Mouse (Mus musculus) layer of hippocampus, adult 9-11 months (tissue): ENCODE data around the gene Dpysl5.

Source experiments
- DNase-seq: peaks from one replicate; pipeline ENCODE4 v3.0.0; 2022

The Dpysl5 gene

DNA sequence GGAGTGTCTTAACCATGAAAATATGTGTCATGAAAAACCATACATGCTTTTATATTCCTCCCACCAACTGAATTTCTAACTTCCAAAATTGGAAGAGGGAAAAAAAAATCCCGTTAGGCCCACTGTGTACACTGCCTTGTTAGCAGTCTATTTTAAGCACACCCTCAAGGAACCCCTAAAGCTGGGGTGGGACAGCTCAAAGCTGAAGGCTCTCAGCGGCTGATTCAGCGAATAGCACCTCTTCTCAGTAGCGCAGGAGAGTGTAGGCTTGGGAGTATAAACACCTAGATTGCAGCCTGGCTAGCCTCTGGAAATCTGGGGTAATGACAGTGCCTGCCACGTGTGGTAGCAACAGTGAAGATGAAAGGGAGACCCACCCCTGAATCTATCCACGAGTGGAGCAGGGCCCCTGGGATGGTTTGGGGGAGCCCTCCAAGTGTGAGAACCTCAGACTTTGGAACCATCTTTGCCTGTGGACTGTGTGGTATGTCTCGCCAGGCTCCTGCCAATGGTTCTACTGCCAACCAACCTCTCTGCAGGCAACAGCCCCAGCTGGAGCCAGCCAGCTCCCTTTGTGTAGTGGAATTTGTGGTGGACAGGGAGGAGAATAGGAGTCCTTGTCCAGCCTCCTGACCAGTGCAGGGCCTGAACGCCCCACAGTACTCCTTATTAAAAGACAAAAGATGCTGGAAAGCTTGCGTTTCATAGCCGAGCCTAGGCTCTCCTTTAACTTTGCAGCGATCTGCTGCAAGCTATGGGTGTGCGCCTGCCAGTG, 54.4 kb downstream of the Dpysl5 start:
- DNase-seq = no peak

DNA sequence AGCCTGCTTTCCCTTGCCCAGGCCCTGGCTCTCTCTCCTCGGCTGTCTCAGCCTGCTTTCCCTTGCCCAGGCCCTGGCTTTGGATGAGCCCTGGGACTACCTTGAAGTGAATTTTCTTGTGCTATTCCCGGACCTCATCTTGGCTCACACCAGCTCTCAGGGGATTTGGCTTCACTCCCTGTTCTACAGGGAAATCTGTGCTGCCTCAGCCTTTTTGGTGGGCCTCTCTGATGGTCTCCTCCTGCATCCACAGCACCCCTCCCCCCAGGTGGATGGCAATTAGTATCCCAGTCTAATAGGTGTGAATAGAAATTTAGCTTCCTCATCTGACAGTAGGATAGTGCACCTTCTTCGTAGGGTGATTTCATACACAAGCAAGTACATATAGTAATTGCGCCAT, 56.7 kb downstream of the Dpysl5 start:
- DNase-seq = no peak

DNA sequence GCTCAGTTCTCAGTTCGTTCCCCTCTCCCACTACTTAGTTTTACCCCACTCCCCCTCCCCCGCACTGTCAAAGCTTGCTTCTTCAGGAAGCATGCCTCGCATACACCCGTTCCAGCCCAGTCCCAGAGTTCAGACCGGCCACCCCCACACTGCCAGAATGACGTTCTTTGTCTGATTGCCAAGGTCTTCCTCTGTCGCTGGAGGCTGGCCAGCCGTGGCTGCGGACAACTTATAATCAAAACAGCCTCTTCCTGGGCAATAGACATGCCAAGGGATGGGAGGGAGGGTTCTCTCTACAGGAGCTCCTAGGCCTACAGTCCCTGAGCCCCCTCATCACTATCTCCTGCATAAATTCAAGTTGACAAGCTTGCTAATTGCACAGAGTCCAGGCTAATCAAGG, 57.2 kb downstream of the Dpysl5 start:
- no peak for DNase-seq

DNA sequence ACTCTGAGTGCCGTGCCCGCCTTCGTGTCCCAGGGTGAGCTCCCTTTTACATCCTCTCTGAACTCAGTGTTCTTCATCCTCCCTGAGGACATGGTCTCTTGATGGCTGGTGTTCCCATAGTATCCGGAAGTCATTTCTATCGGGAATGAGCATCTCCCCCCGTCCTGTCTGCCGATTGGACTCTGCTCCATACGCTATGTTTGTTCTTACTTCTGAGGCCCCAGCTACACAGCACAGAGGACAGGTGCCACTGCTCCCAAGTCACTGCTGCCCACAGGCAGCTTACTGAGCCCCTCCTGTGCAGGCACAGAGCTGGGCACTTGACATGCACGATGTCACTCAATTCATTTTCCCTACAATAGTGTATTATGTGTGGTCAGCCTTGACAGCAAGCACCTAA, 57.7 kb downstream of the Dpysl5 start:
- DNase-seq = no peak

DNA sequence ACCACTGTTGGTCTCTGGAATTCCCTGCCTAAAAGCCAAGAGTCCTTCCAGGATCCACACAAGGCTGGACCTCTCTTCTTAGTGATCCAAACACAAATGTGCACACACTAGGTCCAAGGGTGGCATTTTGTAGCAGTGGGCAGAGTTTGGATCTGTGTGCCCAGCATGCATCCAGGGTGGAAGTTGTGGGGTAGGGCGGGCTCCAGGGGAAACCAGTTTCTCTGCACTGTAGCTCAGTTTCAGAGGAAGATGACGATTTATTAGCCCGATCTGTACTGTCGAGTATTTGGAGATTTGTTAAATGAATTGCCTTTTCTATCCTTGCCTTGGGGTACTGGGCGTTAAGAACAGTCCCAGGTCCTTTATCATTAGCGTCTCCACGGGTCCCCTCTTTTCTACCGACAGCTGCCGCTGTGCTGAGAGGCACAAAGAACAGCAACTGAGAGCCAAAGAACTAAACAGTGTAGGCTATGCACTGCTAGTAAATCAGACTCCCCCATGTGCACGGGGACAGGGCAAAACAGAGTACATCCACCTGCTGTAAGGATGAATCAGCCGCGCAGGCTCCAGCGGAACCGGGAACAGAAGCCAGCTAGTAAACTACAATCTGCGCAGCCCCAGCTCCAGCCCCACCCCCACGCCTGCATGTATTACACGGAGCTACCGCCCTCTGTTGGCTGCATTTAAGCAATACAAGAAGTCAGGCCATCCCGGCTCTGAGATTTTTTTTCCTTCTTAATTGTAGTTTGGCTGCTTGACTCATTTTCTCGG, 63.4 kb downstream of the Dpysl5 start:
- DNase-seq = peak; percentile 95

DNA sequence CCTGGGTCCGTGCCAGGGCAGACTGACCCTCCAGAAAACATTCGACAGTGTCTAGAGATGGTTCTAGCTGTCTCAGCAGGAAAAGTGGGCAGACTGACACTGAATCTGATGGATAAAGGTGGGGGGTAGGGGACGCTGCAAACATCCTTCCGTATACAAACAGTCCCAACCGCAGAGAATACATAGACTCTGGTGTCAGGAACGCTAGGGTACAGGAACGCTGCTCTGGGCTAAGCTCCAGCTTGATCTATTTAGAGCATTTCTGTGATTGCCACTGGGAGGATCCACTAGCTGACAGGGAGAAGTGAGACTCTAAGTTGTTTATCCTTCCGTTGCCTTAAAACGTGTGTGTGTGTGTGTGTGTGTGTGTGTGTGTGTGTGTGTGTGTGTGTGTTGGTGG, 69.3 kb downstream of the Dpysl5 start:
- DNase-seq = peak; percentile 61

DNA sequence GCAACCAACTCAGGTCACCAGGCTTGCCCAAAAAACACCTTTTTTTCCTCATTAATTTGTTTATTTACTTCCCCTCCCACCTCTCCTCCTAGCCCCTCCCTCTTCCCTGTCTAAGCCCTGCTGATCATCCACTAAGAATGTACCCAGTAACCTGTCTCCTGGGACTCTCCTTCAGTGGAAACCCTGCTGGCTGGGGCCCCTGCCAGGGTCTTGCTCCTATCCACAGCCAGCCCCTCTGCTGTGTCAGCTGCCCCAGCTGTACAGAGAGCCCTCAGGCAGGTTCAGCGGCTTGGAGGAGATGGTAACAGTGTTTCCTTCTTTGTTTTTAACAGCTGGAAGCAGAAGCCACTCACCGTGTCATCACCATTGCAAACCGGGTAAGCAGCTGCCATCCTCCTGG, 69.8 kb downstream of the Dpysl5 start:
- no peak for DNase-seq

DNA sequence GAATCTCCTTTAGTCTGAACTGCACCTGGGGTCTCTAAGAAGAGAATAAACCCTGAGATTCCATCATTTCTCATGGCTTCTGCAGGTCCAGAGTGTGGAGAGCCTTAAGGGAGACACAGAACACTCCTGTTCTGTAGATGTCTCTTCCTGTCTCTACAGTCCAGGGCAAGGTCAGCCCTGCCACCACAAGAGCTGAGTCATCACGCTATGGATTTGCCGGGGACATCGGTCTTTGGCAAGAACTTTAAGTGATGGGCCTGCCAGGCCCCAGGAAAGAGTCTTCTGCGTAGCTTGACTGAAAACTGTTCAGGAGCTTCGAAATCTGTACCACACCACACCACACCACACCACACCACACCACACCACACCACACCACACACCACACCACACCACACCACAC, 76.0 kb downstream of the Dpysl5 start:
- no peak for DNase-seq

DNA sequence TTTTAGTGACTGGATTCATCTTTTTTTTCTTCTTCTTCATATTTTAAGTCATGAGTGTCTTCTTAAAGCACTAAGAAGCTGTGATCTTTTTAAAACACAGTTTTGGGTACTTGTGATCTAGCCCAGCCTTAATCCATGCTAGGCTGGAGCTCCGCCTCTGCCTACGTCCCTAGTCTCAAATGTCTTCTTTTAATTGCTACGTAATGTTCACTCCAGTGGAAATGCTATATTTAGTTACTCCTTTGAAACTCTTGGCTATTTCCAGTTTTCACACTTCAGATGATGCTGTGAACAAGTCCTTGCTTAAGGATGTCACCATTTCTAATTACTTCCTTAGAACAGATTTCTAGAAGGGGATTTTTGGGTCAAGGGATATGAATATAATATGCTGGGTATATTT, 78.7 kb downstream of the Dpysl5 start:
- no peak for DNase-seq

DNA sequence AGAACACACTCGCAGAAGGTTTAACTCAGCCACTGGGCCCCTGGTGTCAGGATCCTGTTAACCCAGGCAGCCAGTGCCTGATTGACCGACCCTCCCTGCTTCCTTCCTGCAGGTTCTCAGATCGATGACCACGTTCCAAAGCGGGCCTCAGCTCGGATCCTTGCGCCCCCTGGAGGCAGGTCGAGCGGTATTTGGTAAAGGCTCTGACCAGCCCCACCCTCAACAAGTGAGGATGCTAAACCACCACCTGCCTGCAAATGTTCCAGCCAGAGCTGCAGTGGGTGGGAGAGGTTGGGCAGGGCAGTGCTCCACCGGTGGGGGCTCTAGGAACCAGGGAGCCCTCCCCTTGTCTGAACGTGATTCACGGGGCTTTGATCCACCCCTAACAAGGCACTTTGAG, 84.8 kb downstream of the Dpysl5 start:
- peak; percentile 56 for DNase-seq

DNA sequence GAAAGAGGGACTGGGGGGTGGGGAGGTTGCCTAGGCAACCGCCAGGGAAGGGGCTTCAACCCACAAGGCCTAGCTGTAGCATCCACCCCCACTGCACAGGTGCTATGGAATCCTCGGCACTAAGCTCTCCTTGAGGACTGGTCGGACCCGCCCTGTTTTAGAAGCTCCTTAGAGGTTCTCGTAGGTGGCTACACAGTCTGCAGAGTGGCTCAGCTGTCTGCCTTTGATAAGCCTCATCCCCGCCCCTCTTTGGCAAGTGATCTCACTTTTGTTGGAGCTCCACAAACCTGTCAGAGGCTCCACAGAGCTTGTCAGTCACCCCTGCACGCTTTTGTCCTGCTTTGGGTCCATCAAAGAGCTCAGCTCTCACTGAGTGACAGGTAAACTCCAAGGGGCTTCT, 86.1 kb downstream of the Dpysl5 start:
- DNase-seq = no peak

DNA sequence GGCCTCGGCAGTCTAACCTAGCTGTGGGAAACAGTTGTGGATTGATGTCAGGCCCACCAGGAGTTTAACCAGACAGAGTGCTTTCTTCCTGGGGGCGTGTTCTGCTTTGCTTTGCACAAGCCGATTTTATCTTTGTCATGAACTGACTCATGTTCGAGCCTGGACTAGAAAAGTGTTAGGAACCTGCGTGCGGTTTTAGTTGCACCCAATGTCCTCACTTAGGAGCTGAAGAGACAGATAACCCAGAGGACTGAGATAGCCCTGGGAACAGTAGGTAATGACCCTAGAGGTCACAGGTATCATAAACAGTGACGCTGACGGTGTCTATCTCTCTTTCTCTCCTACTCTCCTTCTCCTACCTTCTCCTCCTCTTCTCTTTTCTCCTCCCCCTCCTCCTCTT, 86.6 kb downstream of the Dpysl5 start:
- no peak for DNase-seq

DNA sequence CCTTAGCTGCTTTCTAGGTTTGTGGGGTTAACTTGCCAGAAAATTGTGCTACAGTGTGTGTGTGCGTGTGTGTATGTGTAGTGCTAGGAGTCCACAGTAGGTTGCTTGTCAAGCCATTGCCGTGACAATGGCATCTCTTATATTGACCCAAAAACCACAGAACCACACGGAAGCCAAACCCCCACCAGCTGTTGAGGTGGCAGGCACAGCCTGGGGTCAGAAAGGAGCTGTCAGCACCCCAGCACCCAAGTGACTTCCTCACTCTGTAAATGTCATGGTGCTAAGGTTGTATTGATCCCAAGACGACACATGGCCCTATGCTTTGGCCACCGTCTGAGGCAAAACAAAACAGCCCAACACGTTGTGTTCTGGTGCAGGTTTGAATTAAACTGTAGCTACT, 87.6 kb downstream of the Dpysl5 start:
- no peak for DNase-seq

DNA sequence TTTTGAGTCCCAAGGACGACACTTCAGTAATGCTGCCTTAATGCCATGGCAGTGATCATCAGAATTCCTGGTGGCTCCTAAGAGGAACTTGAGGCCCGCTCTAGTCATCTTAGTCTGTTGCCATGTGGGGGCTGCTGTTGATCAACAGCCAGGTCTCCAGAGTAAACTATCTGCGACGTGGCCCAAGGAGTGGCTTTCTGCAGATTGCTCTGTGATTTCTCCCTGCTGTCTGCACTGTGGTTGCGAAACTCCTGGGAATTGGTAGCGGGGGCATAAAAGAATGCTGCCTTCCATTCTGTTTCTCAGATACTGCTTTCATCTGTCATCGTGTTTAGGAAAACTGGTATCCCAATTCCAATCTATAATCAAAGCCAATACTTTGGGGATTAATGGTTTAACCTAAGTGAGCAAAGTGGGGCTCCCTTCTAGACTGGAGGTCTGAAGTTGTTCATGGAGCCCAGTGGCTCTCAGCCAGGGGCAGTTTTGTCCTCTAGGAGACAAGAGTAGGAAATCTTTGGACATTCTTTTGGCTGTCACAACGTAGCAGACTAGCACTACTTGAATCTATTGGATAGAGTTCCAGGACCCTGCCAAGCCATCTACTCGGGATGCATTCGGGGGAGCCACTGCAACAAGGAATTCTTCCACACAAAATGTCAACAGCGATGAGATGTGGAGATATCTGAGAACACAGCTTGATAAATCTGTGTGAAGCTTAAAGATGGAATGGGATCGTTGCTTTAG, 91.5 kb downstream of the Dpysl5 start:
- DNase-seq = no peak

DNA sequence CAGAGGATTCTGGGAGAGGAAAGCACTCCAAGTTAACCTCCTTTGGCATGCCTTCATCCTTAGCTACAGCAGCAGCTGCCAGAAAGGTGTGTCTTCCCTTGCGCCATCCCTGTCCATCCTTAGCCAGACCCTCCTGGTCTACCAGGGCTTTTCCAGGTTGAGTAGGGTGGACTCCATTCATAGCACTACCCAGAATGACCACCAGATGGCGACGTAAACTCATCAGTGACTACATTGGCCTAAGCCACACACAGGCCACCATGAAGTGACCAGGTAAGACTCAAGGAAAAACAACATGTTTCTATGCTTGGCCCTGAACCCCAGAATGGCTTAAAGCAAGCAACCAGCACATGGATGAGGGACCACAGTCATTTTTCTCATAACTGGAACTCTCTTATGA, 94.7 kb downstream of the Dpysl5 start:
- DNase-seq = peak; percentile 71

DNA sequence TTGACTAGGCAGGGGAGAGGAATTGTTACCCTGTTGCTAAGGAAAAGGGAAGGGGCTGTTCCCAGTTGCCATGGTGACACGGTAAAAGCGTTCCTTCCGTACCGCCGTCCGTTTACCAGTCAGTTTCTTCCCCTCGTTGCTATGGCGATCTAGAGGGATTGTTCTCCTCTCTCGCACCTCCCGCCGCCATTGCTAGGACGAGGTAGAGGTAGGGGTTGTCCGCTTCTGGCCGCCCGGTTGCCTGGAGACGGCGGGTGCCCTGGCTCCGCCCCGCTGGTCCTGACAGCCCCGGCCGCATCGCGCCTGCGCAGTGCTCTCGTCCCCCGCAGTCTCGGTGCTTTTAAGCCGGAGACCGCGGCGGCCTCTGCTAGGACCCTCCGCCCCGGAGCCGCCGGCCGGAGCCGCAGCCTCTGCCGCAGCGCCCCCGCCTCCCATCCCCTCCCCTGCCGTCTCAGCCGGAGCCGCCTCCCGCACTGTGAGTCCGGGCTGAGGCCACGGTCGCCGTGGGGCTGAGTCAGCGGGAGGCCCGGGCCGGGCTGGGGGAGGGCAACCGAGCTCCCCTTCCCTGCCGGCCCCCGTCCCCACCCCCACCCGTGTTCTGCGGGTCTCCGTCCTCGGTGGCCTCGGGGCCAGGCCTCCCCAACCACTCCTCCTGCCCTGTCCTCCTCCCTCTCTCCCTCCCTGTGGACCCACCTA, 103.2 kb downstream of the Dpysl5 start, which contains the start of gene Mapre3:
Gene Mapre3 (plus strand): TSS at position 218 of the 696 bp plus-strand sequence.
- peak; percentile 94 for DNase-seq

DNA sequence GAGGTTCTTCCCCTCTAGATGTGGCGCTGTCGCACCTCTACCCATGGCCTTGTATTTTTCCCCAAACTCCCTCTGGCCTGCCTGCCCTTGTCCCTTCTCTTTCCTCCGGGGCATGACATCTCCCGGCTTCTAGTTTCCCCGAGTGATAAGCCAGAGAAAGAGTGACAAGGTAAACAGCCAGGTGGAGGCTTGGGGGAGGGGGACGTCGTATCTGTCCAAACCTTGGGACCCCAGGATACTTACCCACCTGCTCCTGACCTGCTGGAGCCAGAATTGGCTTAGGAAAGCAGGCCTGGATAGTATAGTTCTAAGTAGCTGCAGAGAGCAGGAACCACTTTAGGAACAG, 103.7 kb downstream of the Dpysl5 start:
- no peak for DNase-seq

DNA sequence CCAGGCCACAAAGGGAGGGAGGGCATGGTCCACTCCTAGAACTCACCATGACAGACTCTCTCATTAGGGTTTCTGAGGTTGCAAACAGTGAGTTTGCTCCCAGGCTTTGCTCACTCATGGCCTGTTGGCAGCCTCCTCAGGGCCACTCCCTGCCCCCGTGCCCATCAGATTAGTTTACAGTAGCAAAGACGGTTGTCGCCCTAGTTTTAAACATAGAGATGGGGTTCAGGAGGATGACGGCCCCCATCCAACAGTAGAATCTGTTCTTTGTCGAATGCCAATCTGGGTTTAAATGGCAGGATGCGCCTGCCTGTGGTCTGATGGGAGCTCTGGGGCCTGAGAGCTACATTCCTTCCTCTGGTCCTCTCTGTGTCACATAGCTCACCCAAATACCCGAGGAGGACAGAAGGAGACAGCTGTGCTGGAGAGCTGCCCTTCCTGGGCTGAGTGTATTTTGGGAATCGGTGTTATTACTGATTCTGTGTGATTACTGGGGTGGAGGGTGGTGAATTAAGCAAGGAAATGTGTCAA, 105.0 kb downstream of the Dpysl5 start:
- no peak for DNase-seq

DNA sequence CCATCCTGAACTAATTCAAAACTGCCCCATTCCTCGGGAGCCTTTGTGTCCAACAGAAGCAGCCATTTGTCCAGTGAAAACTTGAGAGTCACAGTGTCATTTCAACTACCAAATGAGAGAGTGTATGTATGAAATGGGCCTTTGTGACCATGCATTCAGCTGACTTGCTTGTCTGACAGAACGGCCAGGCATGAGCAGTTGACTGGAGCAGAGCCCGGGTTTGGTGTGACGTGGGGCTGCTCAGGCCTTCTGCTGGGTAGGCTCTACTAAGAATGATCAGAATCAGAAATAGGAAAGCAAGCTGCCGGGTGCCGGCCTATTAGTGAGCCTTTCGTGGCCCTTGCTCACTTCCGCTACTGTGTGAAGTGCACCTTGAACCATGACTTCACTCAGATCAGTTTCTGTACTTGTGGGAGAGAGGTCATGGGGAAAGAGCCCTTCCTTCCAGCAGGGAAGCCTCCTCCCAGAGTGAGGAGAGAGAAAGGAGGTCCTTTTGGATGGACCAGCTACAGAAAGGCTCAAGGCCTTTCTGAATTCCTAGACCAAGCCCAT, 107.5 kb downstream of the Dpysl5 start:
- DNase-seq = peak; percentile 73

DNA sequence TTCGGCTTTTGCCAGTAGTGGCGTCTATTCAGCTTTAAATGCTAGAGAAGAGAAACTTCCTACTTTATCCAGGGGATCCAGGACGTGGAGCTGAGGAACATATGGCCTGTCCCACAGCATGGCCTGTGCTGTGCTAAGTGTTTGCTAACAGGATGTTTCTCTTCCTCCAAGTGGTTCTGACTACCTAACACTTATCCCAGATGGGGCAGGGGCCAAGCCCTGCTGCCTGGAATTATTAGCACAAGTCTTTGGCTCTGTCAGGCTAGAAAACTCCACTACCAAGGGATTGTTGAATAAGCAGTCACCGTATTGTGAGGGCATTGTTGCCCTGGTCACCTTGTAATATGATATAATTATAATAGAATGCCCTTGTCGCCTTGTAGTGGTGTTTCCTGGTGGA, 111.3 kb downstream of the Dpysl5 start:
- DNase-seq = no peak

DNA sequence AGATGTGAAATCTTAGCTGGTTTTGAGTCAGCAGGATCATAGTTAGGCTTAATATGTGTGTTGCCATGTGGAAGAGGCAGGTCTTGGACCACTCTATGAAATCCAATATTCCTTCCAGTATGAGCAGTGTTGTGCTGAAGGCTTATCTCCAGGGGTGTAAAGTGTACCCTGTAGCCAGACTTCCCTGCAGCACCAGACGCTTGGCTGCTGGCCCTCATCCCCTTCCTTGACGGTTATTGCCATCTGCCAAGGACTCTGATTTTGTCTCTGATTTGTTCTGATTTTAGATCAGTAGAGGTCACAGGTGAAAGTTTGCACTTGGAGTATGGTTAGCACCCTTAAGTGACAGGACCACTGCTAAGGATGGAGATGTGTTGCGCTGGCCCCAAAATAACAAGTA, 111.7 kb downstream of the Dpysl5 start:
- DNase-seq = no peak

DNA sequence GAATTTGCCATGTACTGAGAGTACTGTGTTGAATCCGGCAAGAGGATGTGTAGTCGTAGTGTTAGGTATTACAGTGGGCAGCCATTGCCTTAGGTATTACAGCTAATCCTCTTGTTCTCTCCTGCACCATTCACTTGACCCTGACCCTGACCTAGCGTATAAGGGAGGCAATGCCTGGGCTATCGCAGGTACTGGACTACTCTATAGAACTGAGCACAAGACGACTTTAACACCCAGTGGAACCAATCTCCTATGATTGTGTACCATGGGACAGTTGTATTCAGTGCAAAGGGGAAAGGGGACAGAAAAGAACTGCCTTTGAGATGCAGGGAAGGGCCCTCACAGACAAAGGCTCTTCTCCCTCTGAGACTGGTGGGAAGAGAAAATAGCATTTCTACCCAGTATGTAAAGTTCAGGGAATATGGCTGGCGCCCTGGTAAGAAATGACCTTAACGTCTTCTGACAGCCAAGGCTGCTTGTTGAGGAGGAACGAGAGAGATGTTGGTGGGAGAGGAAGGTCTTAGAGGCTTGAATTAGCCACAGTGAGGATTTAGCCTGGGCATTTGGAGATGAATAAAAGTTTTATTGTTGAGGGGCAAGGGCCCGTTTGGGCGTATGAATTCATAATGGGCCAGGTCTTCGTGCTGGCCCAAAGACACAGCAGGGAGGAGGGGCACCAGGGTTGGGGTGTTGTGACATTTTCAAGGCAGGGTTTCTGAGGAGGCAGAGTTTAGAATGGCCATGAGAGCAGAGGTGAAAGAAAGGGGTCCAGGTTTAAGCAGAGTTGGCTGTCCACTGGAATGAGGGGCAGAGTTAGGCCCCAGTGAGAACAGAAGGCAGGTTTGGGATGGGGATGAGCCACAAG, 113.0 kb downstream of the Dpysl5 start:
- DNase-seq = no peak
